Mouse (Mus musculus): ENCODE measurements at regions not wholly inside any gene's neighbourhood (a gene's known extent, or its start where the extent isn't known, plus 50 kb on each side); places are given as distances from the start of the nearest gene placed in this dataset.
A peak's percentile ranks its signal among the peaks of the same experiment; 100 is the strongest.

DNA sequence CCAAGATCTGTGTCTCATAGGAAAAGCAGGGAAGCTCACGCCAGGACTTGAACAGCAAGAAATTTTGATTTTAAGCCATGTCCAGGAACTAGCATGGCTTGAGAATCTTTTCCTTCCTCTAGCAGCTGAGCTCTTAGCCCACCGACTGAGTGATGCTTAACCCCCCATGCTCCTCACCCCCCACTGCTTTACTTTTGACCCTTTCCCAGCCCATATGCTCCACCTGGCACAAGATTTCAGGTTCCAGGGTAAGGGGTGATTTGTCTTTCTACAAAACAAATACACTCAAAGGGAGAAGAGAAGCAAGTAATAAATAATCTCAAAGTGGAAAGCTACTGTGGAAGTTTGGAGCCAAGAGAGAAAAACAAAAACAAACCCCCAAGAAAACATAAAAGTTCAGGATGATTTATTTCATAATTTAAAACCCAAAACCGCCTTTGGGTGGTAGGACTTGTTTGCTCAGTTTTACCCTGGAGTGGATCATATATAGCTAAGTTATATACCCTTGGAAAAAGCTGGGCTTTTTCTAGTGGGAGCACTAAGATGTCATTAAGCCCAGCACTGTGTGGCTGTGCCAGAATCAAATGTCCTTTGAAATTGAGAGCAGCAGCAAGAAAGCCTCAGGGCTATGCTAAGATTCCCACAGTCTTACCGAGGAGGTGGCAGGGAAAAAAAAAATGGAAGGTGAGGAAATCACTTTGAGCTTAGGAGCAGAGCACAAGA lies 372.4 kb upstream of the Isx start:
- intact Hi-C loops (cut with DNase I), result no loop called here
- no peak for DNase-seq (ENCODE audit: low spot score in 2 of 2)

DNA sequence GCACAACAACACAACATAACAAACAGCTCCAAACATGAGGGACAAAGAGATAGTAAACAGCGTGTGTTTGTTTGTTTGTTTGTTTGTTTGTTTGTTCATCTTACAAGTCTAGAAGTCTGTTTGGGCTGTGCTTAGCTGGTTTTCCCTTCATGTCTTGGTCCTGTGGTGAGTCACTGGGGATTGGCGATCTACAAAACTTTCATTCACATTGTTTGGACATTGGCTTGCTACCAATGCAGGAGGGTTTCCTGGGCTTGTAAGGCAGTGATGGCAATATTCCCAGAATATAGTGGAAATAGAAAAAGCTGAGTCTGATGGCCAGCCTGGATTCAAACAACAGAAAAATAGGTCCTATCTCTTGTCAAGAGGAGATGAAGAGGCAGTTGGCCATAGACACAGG lies 371.7 kb upstream of the Isx start:
- DNase-seq (ENCODE audit: low spot score in 2 of 2), result peak in 1 of 2 experiments; percentile 23
- intact Hi-C loops (cut with DNase I), result no loop called here

All from left cerebral cortex, postnatal 14 days (tissue).